Mouse (Mus musculus) CH12F3 (cell line): Measurements from ENCODE around the gene Olfr1513.
"Not testable (repeated sequence)": the region's sequence is repeated elsewhere in the genome, so short reads cannot be mapped to it uniquely, and the experiment has no call there.

Experiments used
- in situ Hi-C: fragments of 300-500 bp; cut with MboI; formaldehyde crosslinking; loops from 2 replicates; pipeline ENCODE4 v1.14.3; 2020; ENCODE audit warnings: low sequenced_read_pairs

Gene Olfr1513

GRCm38 (mm10) chr14:52313931-52314807 lies 42.0 kb downstream of the Olfr1513 start:
- in situ Hi-C loops: no loop called here

GRCm38 (mm10) chr14:52310906-52311305 lies 45.3 kb downstream of the Olfr1513 start:
- in situ Hi-C loops: no loop called here

- in situ Hi-C loops: not testable (repeated sequence)
Measured at GRCm38 (mm10) chr14:52310343-52310742, 45.9 kb downstream of the Olfr1513 start.

- in situ Hi-C loops: no loop called here
Measured at GRCm38 (mm10) chr14:52306100-52306499, 50.1 kb downstream of the Olfr1513 start.

GRCm38 (mm10) chr14:52304644-52305271 lies 51.5 kb downstream of the Olfr1513 start, which contains the start of gene Mettl3:
Gene Mettl3 (minus strand): TSS chr14:52305128.
- in situ Hi-C loops: no loop called here

- in situ Hi-C loops: not testable (repeated sequence)
Measured at GRCm38 (mm10) chr14:52303517-52303916, 52.7 kb downstream of the Olfr1513 start.
